Mouse (Mus musculus): Measurements from ENCODE around the gene Gm48551. TPM values are rescaled to one million over a fixed set of nuclear protein-coding genes. Genes with fewer than 3 reads are reported as not detected.

The Gm48551 gene
- polyA plus RNA-seq, 1 experiment, result 2.1 TPM

DNA sequence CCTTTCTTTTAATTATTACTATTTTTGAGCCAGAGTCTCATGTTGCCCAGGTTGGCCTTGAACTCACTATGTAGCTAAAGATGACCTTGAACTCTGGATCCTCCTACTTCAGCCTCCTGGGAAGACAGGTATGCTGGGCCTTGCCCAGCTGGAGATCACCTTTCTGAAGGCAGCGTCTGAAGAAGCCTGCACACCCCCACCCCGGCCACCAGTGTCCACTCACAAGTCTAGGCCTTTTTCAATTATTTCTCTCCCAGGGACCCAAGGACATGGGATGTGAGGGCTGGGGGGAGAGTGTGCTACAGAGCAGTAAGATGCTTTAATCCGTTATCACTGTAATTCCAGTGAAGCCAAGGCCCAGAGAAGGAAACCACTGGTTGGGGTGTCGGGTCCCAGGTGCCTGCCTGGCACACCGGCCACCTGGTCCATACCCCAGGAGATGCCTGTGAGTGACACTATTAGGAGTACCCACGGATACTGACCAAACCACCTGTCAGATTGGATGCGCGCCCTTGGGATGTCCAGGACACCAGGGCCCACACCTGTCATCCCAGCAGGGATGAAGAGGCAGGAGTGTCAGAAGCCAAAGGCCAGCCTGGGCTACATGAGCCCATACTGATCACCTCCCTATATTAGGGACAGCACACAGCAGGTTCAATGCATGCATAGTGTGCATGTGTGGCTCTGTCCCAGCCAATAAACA lies 43.7 kb downstream of the Gm48551 start:
- no peak for DNase-seq
- peak overlapping the region; percentile 69 for H3K27ac ChIP-seq (ENCODE audit: insufficient read depth, low read depth, low read length)
- H3K4me1 ChIP-seq (ENCODE audit: control insufficient read depth, insufficient read depth, low read length), result peaks cover 37% of the 10 kb centered on the region
- TF ChIP-seq POLR2A (IDR thresholded peaks at IDR 0.05; ENCODE audit: low read depth, low read length) (no peak), CTCF (conservative IDR thresholded peaks at IDR 0.05; ENCODE audit: insufficient read depth, insufficient read length, low read depth, low read length) (no peak)
- H3K4me3 ChIP-seq (ENCODE audit: insufficient read depth, low read depth, low read length), result no peak overlapping the region
- no peaks in the 10 kb centered on the region for H3K36me3 ChIP-seq (ENCODE audit: control insufficient read depth, insufficient read depth, low read length)
- 87% methylated on average over 8 of the region's 8 CpGs for WGBS
- H3K27me3 ChIP-seq (replicated peaks; ENCODE audit: control insufficient read depth, insufficient read depth, low read length), result no peaks in the 10 kb centered on the region

DNA sequence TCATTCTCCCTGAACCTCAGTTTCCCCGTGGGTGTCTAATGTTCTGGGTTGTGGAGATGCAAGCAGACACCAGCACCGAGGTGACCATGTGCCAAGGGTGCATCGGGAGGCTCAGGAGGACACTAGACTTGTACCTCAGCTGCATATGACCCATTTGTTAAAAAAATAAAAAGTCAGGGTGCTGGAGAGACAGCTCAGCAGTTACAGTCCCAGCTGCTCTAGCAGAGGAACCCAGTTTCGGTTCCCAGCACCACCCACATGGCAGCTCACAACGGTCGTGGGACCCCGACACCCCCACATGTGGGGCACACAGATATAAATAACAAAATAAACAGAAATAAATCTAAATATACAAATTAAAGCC lies 44.2 kb downstream of the Gm48551 start:
- TF ChIP-seq CTCF (conservative IDR thresholded peaks at IDR 0.05; ENCODE audit: insufficient read depth, insufficient read length, low read depth, low read length) (no peak), POLR2A (IDR thresholded peaks at IDR 0.05; ENCODE audit: low read depth, low read length) (no peak)
- Histone ChIP-seq H3K4me1 (ENCODE audit: control insufficient read depth, insufficient read depth, low read length) (peaks cover 41% of the 10 kb centered on the region), H3K27me3 (replicated peaks; ENCODE audit: control insufficient read depth, insufficient read depth, low read length) (no peaks in the 10 kb centered on the region), H3K36me3 (ENCODE audit: control insufficient read depth, insufficient read depth, low read length) (no peaks in the 10 kb centered on the region), H3K4me3 (ENCODE audit: insufficient read depth, low read depth, low read length) (no peak overlapping the region), H3K27ac (ENCODE audit: insufficient read depth, low read depth, low read length) (no peak overlapping the region)
- no peak for DNase-seq
- WGBS, result 87% methylated on average over 7 of the region's 7 CpGs

DNA sequence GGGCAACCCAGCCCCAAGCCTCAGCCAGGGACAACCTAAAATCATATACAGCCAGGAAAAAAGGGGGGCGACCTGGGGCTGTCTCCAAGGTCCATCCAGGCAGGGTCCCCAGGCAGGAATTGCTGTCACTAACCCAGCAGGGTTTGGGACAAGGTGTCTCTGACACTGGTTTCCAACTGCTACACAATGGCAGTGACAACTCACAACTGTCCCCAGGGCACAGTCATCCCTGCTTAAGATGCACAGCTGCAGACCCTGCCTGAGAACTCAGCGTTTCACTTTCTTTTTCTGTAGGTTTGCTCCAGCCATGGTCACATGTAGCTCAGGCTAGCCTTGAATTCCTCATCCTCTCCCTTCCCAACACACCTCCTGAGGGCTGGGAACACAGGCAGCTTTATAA lies 44.8 kb downstream of the Gm48551 start:
- no peak overlapping the region for H3K4me3 ChIP-seq (ENCODE audit: insufficient read depth, low read depth, low read length)
- no peaks in the 10 kb centered on the region for H3K36me3 ChIP-seq (ENCODE audit: control insufficient read depth, insufficient read depth, low read length)
- H3K27ac ChIP-seq (ENCODE audit: insufficient read depth, low read depth, low read length), result peak overlapping the region; percentile 98
- peaks cover 41% of the 10 kb centered on the region for H3K4me1 ChIP-seq (ENCODE audit: control insufficient read depth, insufficient read depth, low read length)
- DNase-seq, result no peak
- TF ChIP-seq POLR2A (IDR thresholded peaks at IDR 0.05; ENCODE audit: low read depth, low read length) (no peak), CTCF (conservative IDR thresholded peaks at IDR 0.05; ENCODE audit: insufficient read depth, insufficient read length, low read depth, low read length) (no peak)
- H3K27me3 ChIP-seq (replicated peaks; ENCODE audit: control insufficient read depth, insufficient read depth, low read length), result no peaks in the 10 kb centered on the region
- 54% methylated on average over 2 of the region's 2 CpGs for WGBS

DNA sequence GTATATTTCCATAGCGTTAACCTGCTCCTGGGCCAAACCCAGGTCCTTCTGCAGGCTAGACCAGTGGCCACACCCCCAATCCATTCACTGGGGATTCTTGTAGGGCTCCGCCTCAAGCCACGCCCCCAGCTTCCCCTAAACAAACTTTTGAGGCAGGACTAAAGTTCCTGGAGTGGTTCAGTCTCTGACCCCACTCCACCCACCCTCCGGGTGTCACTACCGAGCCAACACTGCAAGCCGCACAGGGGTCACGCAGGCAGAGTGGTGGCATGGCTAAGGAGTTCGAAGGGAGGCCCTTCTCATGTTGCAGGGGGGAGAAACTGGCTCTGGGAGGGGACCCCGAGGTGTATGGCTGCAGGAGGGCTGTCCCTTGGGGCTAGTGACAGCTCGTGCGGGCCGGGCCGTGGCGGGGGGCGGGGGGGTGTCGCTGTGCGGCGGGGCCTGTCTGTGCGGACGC lies 45.4 kb downstream of the Gm48551 start:
- peaks cover 39% of the 10 kb centered on the region for H3K4me1 ChIP-seq (ENCODE audit: control insufficient read depth, insufficient read depth, low read length)
- peak overlapping the region; percentile 78 for H3K4me3 ChIP-seq (ENCODE audit: insufficient read depth, low read depth, low read length)
- TF ChIP-seq CTCF (conservative IDR thresholded peaks at IDR 0.05; ENCODE audit: insufficient read depth, insufficient read length, low read depth, low read length) (0 out of 2 replicates have a peak, but pooled peaks have one; percentile 4), POLR2A (IDR thresholded peaks at IDR 0.05; ENCODE audit: low read depth, low read length) (peak; percentile 72)
- H3K36me3 ChIP-seq (ENCODE audit: control insufficient read depth, insufficient read depth, low read length), result no peaks in the 10 kb centered on the region
- peak; percentile 98 for DNase-seq
- no peaks in the 10 kb centered on the region for H3K27me3 ChIP-seq (replicated peaks; ENCODE audit: control insufficient read depth, insufficient read depth, low read length)
- under 1% methylated on average over 20 of the region's 20 CpGs for WGBS
- peak overlapping the region; percentile 98 for H3K27ac ChIP-seq (ENCODE audit: insufficient read depth, low read depth, low read length)

DNA sequence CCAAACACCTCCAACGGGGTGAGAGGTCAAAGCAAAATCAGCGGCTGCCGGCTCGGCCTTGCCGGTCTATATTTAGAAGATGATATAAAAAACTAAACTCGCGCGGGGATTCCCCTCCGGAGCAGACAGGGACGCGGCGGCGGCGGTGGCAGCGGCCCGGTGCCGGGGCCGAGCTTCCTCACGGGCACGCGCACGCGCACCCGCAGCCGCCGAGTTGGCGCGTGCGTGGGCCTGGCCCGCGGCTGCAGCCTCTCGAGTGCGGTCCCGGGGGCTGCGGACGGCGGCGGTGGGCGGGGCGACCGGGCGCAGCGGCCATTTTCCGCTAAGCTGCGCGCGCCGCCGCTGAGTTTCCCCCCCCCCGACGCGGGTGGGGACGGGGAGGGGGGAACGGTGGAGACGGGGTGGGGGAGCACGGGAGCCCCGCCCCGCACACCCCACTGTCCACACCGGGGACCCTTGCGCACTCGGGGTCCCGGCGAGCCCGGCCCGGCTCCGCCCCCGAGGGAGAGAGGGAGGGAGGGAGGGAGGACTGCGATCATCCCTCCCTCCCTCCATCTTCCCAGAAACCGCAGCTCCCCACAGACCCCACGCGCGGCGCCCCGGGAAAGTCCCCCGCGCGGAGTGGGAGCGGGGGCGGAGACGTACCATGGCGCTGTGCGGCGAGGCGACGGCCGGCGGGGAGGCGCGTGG lies 46.0 kb downstream of the Gm48551 start:
- Histone ChIP-seq H3K4me3 (ENCODE audit: insufficient read depth, low read depth, low read length) (peak overlapping the region; percentile 78), H3K27ac (ENCODE audit: insufficient read depth, low read depth, low read length) (peak overlapping the region; percentile 98), H3K27me3 (replicated peaks; ENCODE audit: control insufficient read depth, insufficient read depth, low read length) (no peaks in the 10 kb centered on the region), H3K4me1 (ENCODE audit: control insufficient read depth, insufficient read depth, low read length) (peaks cover 42% of the 10 kb centered on the region), H3K36me3 (ENCODE audit: control insufficient read depth, insufficient read depth, low read length) (no peaks in the 10 kb centered on the region)
- TF ChIP-seq CTCF (conservative IDR thresholded peaks at IDR 0.05; ENCODE audit: insufficient read depth, insufficient read length, low read depth, low read length) (no peak), POLR2A (IDR thresholded peaks at IDR 0.05; ENCODE audit: low read depth, low read length) (no peak)
- 1% methylated on average over 70 of the region's 89 CpGs for WGBS
- DNase-seq, result peak; percentile 88

DNA sequence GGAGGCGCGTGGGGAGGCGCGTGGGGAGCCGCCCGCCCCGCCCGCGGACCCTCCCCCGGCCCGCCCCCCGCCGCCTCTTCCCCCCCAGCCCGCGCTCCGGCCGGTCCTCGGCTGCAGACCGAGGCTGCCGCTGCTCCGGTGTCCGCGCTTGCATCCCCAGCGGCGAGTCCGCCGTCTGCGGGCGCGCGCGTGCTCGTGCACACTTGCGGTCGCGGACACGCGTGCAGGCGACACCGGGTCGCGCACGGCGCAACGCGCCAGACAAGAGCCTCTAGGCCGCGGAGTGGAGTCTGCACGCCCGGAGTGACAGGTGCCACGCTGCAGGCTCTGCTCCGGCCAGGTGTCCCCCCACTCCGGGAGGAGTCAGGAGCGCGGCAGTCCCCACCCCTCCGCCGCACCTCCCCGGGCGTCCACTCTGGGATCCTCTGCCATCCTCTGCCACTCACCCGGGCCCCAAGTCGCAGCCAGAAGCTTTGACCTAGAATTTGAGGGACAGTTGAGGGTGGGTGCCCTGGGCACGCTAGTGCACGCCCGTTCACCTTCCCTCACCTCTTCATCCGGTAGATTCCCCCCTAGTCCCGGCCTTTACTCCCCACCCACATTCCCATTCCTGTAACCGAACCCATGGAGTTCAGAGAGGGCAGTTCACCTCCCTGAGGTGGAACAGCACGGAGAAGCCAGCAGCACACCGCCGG lies 46.7 kb downstream of the Gm48551 start:
- H3K36me3 ChIP-seq (ENCODE audit: control insufficient read depth, insufficient read depth, low read length), result no peaks in the 10 kb centered on the region
- peak overlapping the region; percentile 78 for H3K4me3 ChIP-seq (ENCODE audit: insufficient read depth, low read depth, low read length)
- peaks cover 42% of the 10 kb centered on the region for H3K4me1 ChIP-seq (ENCODE audit: control insufficient read depth, insufficient read depth, low read length)
- 2% methylated on average over 56 of the region's 70 CpGs for WGBS
- TF ChIP-seq CTCF (conservative IDR thresholded peaks at IDR 0.05; ENCODE audit: insufficient read depth, insufficient read length, low read depth, low read length) (no peak), POLR2A (IDR thresholded peaks at IDR 0.05; ENCODE audit: low read depth, low read length) (peak; percentile 8)
- peak overlapping the region; percentile 94 for H3K27ac ChIP-seq (ENCODE audit: insufficient read depth, low read depth, low read length)
- peak; percentile 76 for DNase-seq
- no peaks in the 10 kb centered on the region for H3K27me3 ChIP-seq (replicated peaks; ENCODE audit: control insufficient read depth, insufficient read depth, low read length)
